In the genomic region with DNA sequence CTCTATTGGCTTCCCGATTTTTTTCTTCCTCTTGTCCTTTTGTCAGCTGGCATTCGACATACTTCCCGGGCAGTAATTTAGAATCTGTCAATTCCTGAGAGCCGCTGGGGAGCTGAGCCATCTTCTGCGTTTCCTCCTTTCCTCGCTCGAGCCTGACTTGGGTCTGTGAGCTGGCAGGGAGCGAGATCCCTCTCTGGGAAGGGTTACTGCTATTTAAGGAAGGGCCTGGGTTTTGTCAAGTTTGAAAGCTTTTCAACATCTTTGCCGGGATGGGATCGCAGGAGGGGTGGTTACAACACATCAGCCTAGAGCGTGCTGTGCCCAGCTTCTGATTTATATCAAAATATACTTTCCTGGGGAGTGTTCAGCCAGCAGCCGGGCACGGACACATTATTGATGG, we compare ENCODE assay signal across 16 mouse cellular contexts.
A peak's percentile ranks its signal among the peaks of the same experiment; 100 is the strongest.
DNase-seq lines count a peak whose midpoint lies in the region; ATAC-seq and TF ChIP-seq lines count a peak whose summit lies in the region.
"Had no signal": no experiment of that assay in that cellular context is flagged by ENCODE, and none has a peak within 500 bp of the region (broad histone marks: within the 10 kb centered on the region; RNA-seq: fewer than 3 reads in every experiment).

No protein-coding gene starts in this region.

- no peaks in the 10 kb centered on the region for H3K9me3 ChIP-seq in hindbrain, embryonic 15.5 days
- no peaks in the 10 kb centered on the region for H3K9me3 ChIP-seq in hindbrain, embryonic 11.5 days (ENCODE audit: control insufficient read depth, low read length)
- no peaks in the 10 kb centered on the region for H3K9me3 ChIP-seq in lung, postnatal 0 days (ENCODE audit: low read length)
- no peaks in the 10 kb centered on the region; the same call in 1 of the 2 replicates for H3K9me3 ChIP-seq in stomach, embryonic 16.5 days (replicated peaks; ENCODE audit: control insufficient read depth, low read length)
- H3K9me3 ChIP-seq: midbrain, embryonic 12.5 days had no signal

- H3K27me3 ChIP-seq in hindbrain, embryonic 15.5 days: peaks cover 12% of the 10 kb centered on the region; the same call in 1 of the 2 replicates
- H3K27me3 ChIP-seq in hindbrain, embryonic 11.5 days (ENCODE audit: control insufficient read depth, insufficient read depth, low read length): no peaks in the 10 kb centered on the region
- no peaks in the 10 kb centered on the region for H3K27me3 ChIP-seq in lung, postnatal 0 days (replicated peaks; ENCODE audit: insufficient read depth, low read length)
- peaks cover 5% of the 10 kb centered on the region; the same call in 1 of the 2 replicates for H3K27me3 ChIP-seq in stomach, embryonic 16.5 days (ENCODE audit: control insufficient read depth, insufficient read depth, low read length)

- 20% methylated on average over 13 of the region's 13 CpGs for WGBS in hindbrain, embryonic 15.5 days
- 26% methylated on average over 13 of the region's 13 CpGs for WGBS in hindbrain, embryonic 11.5 days
- WGBS in lung, postnatal 0 days: 19% methylated on average over 13 of the region's 13 CpGs
- WGBS in stomach, embryonic 16.5 days: 13% methylated on average over 13 of the region's 13 CpGs

- peak; percentile 52 for DNase-seq in embryo, embryonic 10 days (ENCODE audit: low spot score)
- no peak for DNase-seq in embryo, embryonic 9.5 days (ENCODE audit: extremely low spot score)
- DNase-seq in hindbrain, embryonic 11.5 days (ENCODE audit: low spot score): no peak
- peak; percentile 39 for DNase-seq in lung, postnatal 0 days (ENCODE audit: low spot score)
- no peak for DNase-seq in lung, adult 18-20 months
- no peak for DNase-seq in right cerebral cortex, adult 18-20 months
- DNase-seq: adrenal gland, adult 2 months; cerebellum, adult 9-11 months; forebrain, postnatal 0 days; gastrocnemius, postnatal 36 days; kidney, adult 18-20 months; spleen, adult 18-20 months; thymus, adult 18-20 months had no signal

- H3K27ac ChIP-seq in hindbrain, embryonic 15.5 days (replicated peaks): no peak overlapping the region
- no peak overlapping the region for H3K27ac ChIP-seq in hindbrain, embryonic 11.5 days (ENCODE audit: low read depth, low read length)
- no peak overlapping the region for H3K27ac ChIP-seq in lung, postnatal 0 days (ENCODE audit: low read length)
- no peak overlapping the region for H3K27ac ChIP-seq in stomach, embryonic 16.5 days (ENCODE audit: low read length)
- H3K27ac ChIP-seq: midbrain, embryonic 12.5 days had no signal

- TF ChIP-seq CTCF in lung, postnatal 0 days (IDR thresholded peaks at IDR 0.05): no peak

- no peak for ATAC-seq in hindbrain, embryonic 15.5 days (ENCODE audit: low FRiP score, low read depth)
- ATAC-seq in hindbrain, embryonic 11.5 days (ENCODE audit: low FRiP score): no peak
- ATAC-seq in lung, postnatal 0 days: no peak
- ATAC-seq in stomach, embryonic 16.5 days (ENCODE audit: insufficient read depth, low FRiP score): peak; percentile 59
- ATAC-seq: forebrain, postnatal 0 days had no signal

- H3K36me3 ChIP-seq in hindbrain, embryonic 15.5 days: no peaks in the 10 kb centered on the region
- H3K36me3 ChIP-seq in hindbrain, embryonic 11.5 days (ENCODE audit: control insufficient read depth, insufficient read depth, low read length): no peaks in the 10 kb centered on the region
- H3K36me3 ChIP-seq in lung, postnatal 0 days (ENCODE audit: insufficient read depth, low read length): no peaks in the 10 kb centered on the region
- no peaks in the 10 kb centered on the region for H3K36me3 ChIP-seq in stomach, embryonic 16.5 days (ENCODE audit: control insufficient read depth, insufficient read depth, low read length)
- H3K36me3 ChIP-seq: midbrain, embryonic 12.5 days had no signal

- peak overlapping the region; percentile 21; the same call in 1 of the 2 replicates for H3K4me2 ChIP-seq in hindbrain, embryonic 15.5 days
- H3K4me2 ChIP-seq in hindbrain, embryonic 11.5 days (replicated peaks; ENCODE audit: low read depth, low read length): no peak overlapping the region
- 0 out of 2 replicates have a peak overlapping the region, but pooled peaks have one; percentile 3 for H3K4me2 ChIP-seq in lung, postnatal 0 days (replicated peaks; ENCODE audit: low read depth, low read length)
- H3K4me2 ChIP-seq in stomach, embryonic 16.5 days (ENCODE audit: low read depth, low read length): peak overlapping the region; percentile 33
- H3K4me2 ChIP-seq: midbrain, embryonic 12.5 days had no signal

- peaks cover 13% of the 10 kb centered on the region for H3K4me1 ChIP-seq in hindbrain, embryonic 15.5 days (replicated peaks)
- H3K4me1 ChIP-seq in hindbrain, embryonic 11.5 days (replicated peaks; ENCODE audit: control insufficient read depth, insufficient read depth, low read length): no peaks in the 10 kb centered on the region
- H3K4me1 ChIP-seq in lung, postnatal 0 days (ENCODE audit: insufficient read depth, low read depth, low read length): no peaks in the 10 kb centered on the region; the same call in 1 of the 2 replicates
- H3K4me1 ChIP-seq in stomach, embryonic 16.5 days (ENCODE audit: control insufficient read depth, insufficient read depth, low read length): peaks cover 6% of the 10 kb centered on the region; the same call in 1 of the 2 replicates

- no peak overlapping the region for H3K4me3 ChIP-seq in hindbrain, embryonic 15.5 days
- no peak overlapping the region for H3K4me3 ChIP-seq in hindbrain, embryonic 11.5 days (ENCODE audit: low read depth, low read length)
- H3K4me3 ChIP-seq in lung, postnatal 0 days (ENCODE audit: low read depth, low read length): no peak overlapping the region
- H3K4me3 ChIP-seq in stomach, embryonic 16.5 days (replicated peaks; ENCODE audit: low read length): no peak overlapping the region
- H3K4me3 ChIP-seq: midbrain, embryonic 12.5 days had no signal

- no peak for TF ChIP-seq EP300 in lung, postnatal 0 days (IDR thresholded peaks at IDR 0.05)

- no peak overlapping the region for H3K9ac ChIP-seq in hindbrain, embryonic 15.5 days
- no peak overlapping the region for H3K9ac ChIP-seq in hindbrain, embryonic 11.5 days (ENCODE audit: low read depth, low read length)
- H3K9ac ChIP-seq in lung, postnatal 0 days (replicated peaks; ENCODE audit: low read depth): no peak overlapping the region
- no peak overlapping the region for H3K9ac ChIP-seq in stomach, embryonic 16.5 days (ENCODE audit: low read length)
- H3K9ac ChIP-seq: forebrain, postnatal 0 days; midbrain, embryonic 12.5 days had no signal

Comparison
In these comparisons a context has a peak if more than half of its experiments do, and no peak if none do; other contexts are left out.
1. DNase-seq: peak in embryo, embryonic 10 days (single experiment) and lung, postnatal 0 days (single experiment); none in embryo, embryonic 9.5 days (single experiment), hindbrain, embryonic 11.5 days (single experiment), lung, adult 18-20 months (0 of 2) and right cerebral cortex, adult 18-20 months (single experiment).